Mouse (Mus musculus) embryonic fibroblast, embryonic 13.5 days (primary cell): ENCODE measurements around the gene Wscd1. TPM values are rescaled to one million over a fixed set of nuclear protein-coding genes. Genes with fewer than 3 reads are reported as not detected.

Source experiments
- H3K27ac ChIP-seq: 2 replicates; pipeline ENCODE4 v1.5.1; 2012; ENCODE audit warnings: low read length, control low read depth, inconsistent platforms; ENCODE audit not compliant: insufficient read depth
- H3K4me1 ChIP-seq: 2 replicates; pipeline ENCODE4 v1.6.1; 2011; ENCODE audit warnings: low read length; ENCODE audit not compliant: control insufficient read depth, insufficient read depth
- H3K4me3 ChIP-seq: 2 replicates; pipeline ENCODE4 v1.5.1; 2011; ENCODE audit warnings: mild to moderate bottlenecking, control low read depth, low read length; ENCODE audit not compliant: insufficient read depth
- CTCF ChIP-seq: IDR thresholded peaks from 2 replicates; pipeline ENCODE4 v1.5.1; 2011; ENCODE audit warnings: mild to moderate bottlenecking, control low read depth, low read length, moderate library complexity, borderline replicate concordance; ENCODE audit not compliant: insufficient read depth
- POLR2A ChIP-seq: IDR thresholded peaks from 2 replicates; pipeline ENCODE4 v1.6.1; 2011; ENCODE audit warnings: low read depth, mild to moderate bottlenecking, control low read depth, low read length, moderate library complexity
- polyA plus RNA-seq: library from polyadenylated mRNA; stranded (reverse); fragments of >200 nt; gene quantifications from 2 replicates; pipeline ENCODE4 v1.2.4, GENCODE M21; 2011; ENCODE audit warnings: low read depth; ENCODE audit not compliant: missing spikeins, insufficient read length

Wscd1 gene
- polyA plus RNA-seq, 1 experiment: 0.23 TPM

DNA sequence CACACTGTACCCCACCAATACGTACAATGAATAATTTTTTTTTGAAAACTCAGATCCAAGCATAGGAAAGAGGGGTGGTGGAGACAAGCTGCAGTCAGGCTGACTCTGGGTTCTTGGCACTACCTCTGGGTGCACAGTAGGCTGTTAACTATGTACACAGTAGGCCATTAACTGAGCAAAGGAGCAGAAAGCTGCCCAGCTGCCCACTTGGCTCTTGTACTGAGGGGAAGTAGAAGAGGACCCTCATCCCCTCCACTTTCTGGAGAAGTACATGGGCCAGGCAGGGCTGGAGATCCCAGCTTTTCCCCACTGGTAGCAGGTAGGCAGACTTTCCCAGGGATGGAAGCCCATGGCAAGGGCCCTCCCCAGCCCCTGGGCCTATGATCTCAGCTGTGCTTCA, 16.7 kb downstream of the Wscd1 start:
- TF ChIP-seq POLR2A (no peak), CTCF (no peak)
- Histone ChIP-seq H3K27ac (no peak overlapping the region), H3K4me1 (no peaks in the 10 kb centered on the region), H3K4me3 (no peak overlapping the region)

DNA sequence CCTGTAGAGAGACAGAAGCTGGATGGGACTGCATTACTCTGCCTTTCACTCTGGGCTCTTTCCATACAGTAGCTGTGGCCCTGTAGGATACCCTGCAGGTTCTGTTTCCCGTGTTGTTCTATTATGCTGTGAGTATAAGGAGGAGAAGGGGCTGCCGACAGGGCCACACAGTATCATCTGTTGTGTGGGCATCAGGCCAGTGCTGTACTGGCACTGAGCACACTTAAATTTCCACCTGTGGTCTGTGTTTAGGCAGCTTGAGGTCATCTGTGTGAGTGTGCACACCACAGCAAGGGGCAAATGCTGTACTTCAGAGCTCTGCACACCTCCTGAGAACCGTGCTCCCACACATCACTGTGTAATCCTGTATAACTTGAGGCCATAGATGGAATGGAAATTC, 18.0 kb downstream of the Wscd1 start:
- H3K27ac ChIP-seq: no peak overlapping the region
- TF ChIP-seq CTCF (no peak), POLR2A (no peak)
- no peaks in the 10 kb centered on the region for H3K4me1 ChIP-seq
- no peak overlapping the region for H3K4me3 ChIP-seq

DNA sequence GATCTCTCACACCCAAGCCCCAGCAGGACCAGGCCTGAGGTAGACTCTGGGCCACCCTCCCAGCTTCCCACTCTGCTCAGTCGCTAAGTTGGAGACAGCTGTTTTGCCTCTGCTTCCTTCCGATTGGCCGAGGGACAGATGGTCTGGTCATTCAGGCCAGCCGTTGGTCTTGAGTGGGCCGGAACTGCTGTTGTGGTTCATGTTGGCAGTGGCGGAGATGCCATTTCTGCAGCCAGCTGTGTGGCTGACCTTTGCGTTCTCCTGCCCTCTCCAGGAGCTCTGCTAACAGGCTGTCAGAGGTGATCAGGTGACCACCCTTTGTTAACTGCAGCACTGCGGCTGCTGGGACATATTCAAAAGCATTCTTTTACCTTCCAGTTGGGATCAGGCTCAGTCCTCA, 20.0 kb downstream of the Wscd1 start:
- TF ChIP-seq POLR2A: no peak
- no peak for TF ChIP-seq CTCF
- no peaks in the 10 kb centered on the region for H3K4me1 ChIP-seq
- H3K27ac ChIP-seq: no peak overlapping the region
- no peak overlapping the region for H3K4me3 ChIP-seq

DNA sequence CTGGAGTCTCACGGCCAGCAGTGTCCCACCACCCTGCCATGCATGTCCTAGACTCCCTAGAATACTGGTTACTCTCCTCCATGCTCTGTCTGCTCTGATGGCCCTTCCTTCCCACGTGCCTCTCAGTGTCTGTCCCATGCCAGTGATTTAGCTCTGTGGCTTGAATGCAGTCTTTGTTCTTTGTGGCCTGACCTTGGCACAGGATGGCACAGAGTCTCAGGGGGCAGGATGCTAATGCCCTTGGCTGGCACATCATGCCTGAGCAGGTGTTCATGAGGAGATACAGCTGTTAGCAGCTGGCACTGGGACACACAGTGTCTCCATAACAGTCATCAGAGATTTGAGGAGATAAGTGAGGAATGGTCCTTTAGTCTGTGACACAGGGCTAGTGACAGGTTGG, 20.8 kb downstream of the Wscd1 start:
- Histone ChIP-seq H3K27ac (no peak overlapping the region), H3K4me1 (no peaks in the 10 kb centered on the region), H3K4me3 (no peak overlapping the region)
- TF ChIP-seq POLR2A (no peak), CTCF (no peak)

DNA sequence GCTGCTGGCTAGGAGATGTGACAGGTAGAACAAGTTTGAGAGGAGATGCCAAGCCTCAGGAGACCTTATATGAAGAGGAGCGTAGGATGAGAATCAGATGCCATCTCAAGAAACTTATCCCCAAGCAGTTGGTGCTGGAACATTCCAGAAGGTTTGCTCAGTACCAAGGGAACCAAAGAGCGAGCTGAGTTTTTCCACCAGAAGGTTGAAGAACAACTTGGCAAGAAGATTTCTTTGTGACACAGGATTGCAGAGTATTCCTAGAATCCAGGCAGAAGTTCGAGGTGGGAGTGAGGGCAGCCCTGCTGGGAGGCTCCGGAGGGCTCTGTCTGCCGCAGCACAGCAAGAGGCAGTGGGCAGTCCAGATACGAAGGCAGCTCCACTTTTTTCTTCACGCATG, 21.4 kb downstream of the Wscd1 start:
- no peaks in the 10 kb centered on the region for H3K4me1 ChIP-seq
- no peak overlapping the region for H3K4me3 ChIP-seq
- TF ChIP-seq CTCF (no peak), POLR2A (no peak)
- H3K27ac ChIP-seq: no peak overlapping the region

DNA sequence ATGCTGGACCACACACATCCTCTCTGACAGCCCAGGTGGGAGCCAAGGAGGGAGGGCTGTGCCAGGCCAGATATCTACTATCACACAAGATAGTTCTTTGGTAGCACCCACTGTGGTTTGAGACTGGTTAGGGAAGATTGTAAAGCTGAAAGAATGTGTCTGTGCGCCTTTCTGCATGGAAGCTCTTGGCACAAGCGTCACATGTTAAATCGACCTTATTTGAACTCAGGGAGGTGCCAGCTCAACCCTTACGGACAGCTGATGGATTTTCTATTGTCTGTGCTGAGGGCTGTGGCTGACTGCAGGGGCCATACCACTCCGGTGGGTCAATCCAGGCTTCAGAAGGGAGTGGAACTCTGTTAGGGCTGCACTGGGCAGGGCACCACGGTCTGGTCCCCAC, 22.3 kb downstream of the Wscd1 start:
- Histone ChIP-seq H3K27ac (no peak overlapping the region), H3K4me3 (no peak overlapping the region), H3K4me1 (no peaks in the 10 kb centered on the region)
- TF ChIP-seq CTCF (no peak), POLR2A (no peak)

DNA sequence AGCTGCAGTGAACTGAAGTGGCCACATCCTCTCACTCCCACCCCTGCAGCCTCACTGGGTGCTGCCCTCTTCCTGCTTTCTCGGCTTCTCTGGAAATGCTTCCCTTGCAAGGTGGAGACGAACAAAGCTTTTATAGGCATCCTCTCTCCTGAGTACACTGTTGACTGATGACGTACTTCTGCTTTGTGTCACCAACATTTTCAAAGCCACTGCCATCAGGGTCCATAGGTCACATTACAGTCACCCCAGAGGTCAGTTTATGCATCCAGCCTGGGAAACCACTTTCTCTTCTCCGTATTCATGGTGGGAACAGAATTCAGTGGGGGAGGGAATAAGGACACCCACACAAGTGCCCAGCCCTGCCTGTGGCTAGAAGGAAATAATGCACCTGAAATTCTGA, 23.1 kb downstream of the Wscd1 start:
- no peak overlapping the region for H3K27ac ChIP-seq
- H3K4me3 ChIP-seq: no peak overlapping the region
- TF ChIP-seq POLR2A (no peak), CTCF (no peak)

DNA sequence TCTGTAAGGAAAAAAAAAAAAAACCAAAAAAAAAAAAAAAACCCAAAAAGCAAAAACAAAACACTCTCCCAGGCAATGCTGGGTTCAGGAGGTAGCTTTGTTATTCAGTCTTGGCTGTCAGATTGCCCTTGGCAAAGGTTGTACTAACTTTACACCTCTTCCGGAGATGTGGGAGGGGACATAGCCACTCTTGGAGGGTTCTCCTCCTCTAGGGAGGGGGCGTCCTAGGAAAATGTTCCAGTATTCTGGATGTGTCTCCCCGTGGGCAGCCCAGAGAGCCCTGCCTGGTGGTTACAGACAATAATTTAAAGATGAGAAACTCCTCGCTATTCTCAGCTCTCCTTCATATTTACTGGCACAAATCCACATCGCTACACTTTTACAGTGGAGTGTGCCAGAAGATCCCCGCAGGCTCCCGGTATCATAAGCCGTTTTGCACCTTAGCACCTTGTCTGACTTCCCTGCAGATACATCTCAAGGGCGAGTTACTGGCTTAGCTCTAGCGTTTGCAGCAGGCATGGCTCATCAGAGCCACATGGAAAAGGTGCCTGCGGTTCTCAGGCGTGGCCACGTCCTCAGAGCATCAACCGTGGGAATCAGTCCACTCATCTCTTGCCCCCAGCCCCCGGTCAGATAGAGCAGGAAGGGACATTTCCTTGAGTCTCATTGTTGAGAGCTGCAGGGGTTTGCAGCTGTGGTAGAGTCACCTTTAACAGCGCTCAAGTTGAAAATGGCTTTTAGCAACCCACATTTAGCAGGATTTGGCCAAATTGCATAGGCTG, 24.5 kb downstream of the Wscd1 start:
- Histone ChIP-seq H3K4me3 (no peak overlapping the region), H3K27ac (no peak overlapping the region), H3K4me1 (no peaks in the 10 kb centered on the region)
- TF ChIP-seq POLR2A (no peak), CTCF (no peak)

More for the DNA sequence above, 23.1 kb downstream of the Wscd1 start:
- no peaks in the 10 kb centered on the region for H3K4me1 ChIP-seq

DNA sequence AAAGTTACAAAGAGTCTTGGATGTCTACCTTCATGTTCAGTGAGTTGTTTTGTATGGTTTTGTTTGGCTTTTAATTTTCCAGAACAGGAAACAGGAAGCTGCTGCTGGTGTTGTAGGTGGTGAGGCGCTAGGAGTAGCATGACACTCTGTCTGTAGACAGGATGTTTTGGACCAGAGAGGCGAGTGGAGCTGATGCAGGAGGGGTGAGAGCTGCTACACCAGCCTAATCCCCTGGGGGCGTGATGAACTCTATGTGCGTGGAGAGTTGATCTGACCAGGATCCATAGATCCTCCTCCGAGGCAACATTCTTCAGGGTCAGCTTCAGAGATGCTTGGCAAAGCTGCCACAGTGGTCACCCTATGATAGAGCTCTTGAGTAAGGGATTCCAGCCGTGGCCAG, 25.3 kb downstream of the Wscd1 start:
- H3K4me3 ChIP-seq: no peak overlapping the region
- no peaks in the 10 kb centered on the region for H3K4me1 ChIP-seq
- no peak for TF ChIP-seq CTCF
- TF ChIP-seq POLR2A: no peak
- H3K27ac ChIP-seq: no peak overlapping the region

DNA sequence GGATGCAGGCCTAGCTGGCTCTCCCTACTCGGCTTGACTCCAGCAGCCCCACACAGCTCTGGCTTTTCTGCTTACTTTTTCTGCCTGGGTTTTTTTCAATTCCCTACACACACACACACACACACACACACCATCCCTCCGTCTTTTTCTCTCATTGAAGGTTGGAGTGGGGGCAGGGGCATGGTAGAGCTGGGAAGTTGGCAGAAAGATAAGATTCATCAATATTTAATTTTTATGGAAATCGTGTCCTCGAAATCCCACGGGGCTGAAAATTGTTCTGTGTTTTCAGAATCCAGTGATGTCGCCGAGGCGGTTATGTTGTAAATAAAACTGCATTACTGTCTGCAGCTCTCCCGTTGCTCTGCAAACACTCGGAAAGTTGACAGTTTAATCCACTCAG, 29.9 kb downstream of the Wscd1 start:
- Histone ChIP-seq H3K4me3 (no peak overlapping the region), H3K27ac (no peak overlapping the region)
- TF ChIP-seq POLR2A (no peak), CTCF (no peak)

More for the DNA sequence above, 29.9 kb downstream of the Wscd1 start:
- no peaks in the 10 kb centered on the region for H3K4me1 ChIP-seq
